Mouse (Mus musculus): Measurements from ENCODE around the gene Ccdc47. TPM values are rescaled to one million over a fixed set of nuclear protein-coding genes. Genes with fewer than 3 reads are reported as not detected.

Ccdc47 gene
- polyA plus RNA-seq (2012; rRNA removed): 56.0 and 102 TPM in 2 replicates

GRCm38 (mm10) chr11:106215927-106216729 is at the start of gene Ccdc47:
Gene Ccdc47, minus strand, starts transcription at chr11:106216344.

GRCm38 (mm10) chr11:106255685-106256451 is 39.7 kb upstream of the Ccdc47 start, which contains the start of the genes Ftsj3 and Psmc5:
Gene Ftsj3, minus strand, starts transcription at chr11:106256079.
Gene Psmc5, plus strand, starts transcription at chr11:106256154.

GRCm38 (mm10) chr11:106216730-106217490 is 766 bp upstream of the Ccdc47 start, which contains the start of gene Ddx42:
Gene Ddx42, plus strand, starts transcription at chr11:106216926.

GRCm38 (mm10) chr11:106202123-106202465 is 14.1 kb downstream of the Ccdc47 start, which contains the start of gene Strada:
Gene Strada, minus strand, starts transcription at chr11:106202168.

GRCm38 (mm10) chr11:106160841-106161721 is 55.1 kb downstream of the Ccdc47 start, which contains the start of the genes Gm10840 and Limd2:
Gene Gm10840, plus strand, starts transcription at chr11:106160850.
Gene Limd2, minus strand, starts transcription at chr11:106160860.

Other genes with a start within 250 kb of the Ccdc47 start
- 0.83 and 0.84 TPM in 2 replicates for gene Ace, start 248.4 kb downstream of the Ccdc47 start, polyA plus RNA-seq (2012; rRNA removed)
- not detected in 2 replicates for gene Ace3, start 221.7 kb downstream of the Ccdc47 start, polyA plus RNA-seq (2012; rRNA removed)
- 0.26 and 0.56 TPM in 2 replicates for gene Kcnh6, start 208.2 kb downstream of the Ccdc47 start, polyA plus RNA-seq (2012; rRNA removed)
- 76.5 and 77.4 TPM in 2 replicates for gene Dcaf7, start 179.5 kb downstream of the Ccdc47 start, polyA plus RNA-seq (2012; rRNA removed)
- 18.2 and 20.9 TPM in 2 replicates for gene Taco1, start 150.3 kb downstream of the Ccdc47 start, polyA plus RNA-seq (2012; rRNA removed)
- 27.8 and 36.5 TPM in 2 replicates for gene Map3k3, start 131.7 kb downstream of the Ccdc47 start, polyA plus RNA-seq (2012; rRNA removed)
- gene Gm10840, start 55.5 kb downstream of the Ccdc47 start, polyA plus RNA-seq (2012; rRNA removed): not detected in 2 replicates
- gene Limd2, start 55.5 kb downstream of the Ccdc47 start, polyA plus RNA-seq (2012; rRNA removed): 76.6 and 184 TPM in 2 replicates
- 27.4 and 46.8 TPM in 2 replicates for gene Strada, start 14.2 kb downstream of the Ccdc47 start, polyA plus RNA-seq (2012; rRNA removed)
- 73.2 and 103 TPM in 2 replicates for gene Ddx42, start 582 bp upstream of the Ccdc47 start, polyA plus RNA-seq (2012; rRNA removed)
- 59.5 and 97.0 TPM in 2 replicates for gene Ftsj3, start 39.7 kb upstream of the Ccdc47 start, polyA plus RNA-seq (2012; rRNA removed)
- 256 and 300 TPM in 2 replicates for gene Psmc5, start 39.8 kb upstream of the Ccdc47 start, polyA plus RNA-seq (2012; rRNA removed)
- gene Smarcd2, start 56.6 kb upstream of the Ccdc47 start, polyA plus RNA-seq (2012; rRNA removed): 39.8 and 72.6 TPM in 2 replicates
- 0.20 and 0.35 TPM in 2 replicates for gene Tcam1, start 60.3 kb upstream of the Ccdc47 start, polyA plus RNA-seq (2012; rRNA removed)
- gene Gh, start 85.5 kb upstream of the Ccdc47 start, polyA plus RNA-seq (2012; rRNA removed): not detected in 2 replicates
- gene Cd79b, start 98.4 kb upstream of the Ccdc47 start, polyA plus RNA-seq (2012; rRNA removed): 0.50 and 1.2 TPM in 2 replicates
- gene Scn4a, start 136.9 kb upstream of the Ccdc47 start, polyA plus RNA-seq (2012; rRNA removed): 0.06 and 0.43 TPM in 2 replicates
- 0.05 and 0.07 TPM in 2 replicates for gene Prr29, start 149.1 kb upstream of the Ccdc47 start, polyA plus RNA-seq (2012; rRNA removed)
- gene Icam2, start 171.7 kb upstream of the Ccdc47 start, polyA plus RNA-seq (2012; rRNA removed): 7.4 and 14.0 TPM in 2 replicates